Mouse (Mus musculus): ENCODE measurements around the gene Ehmt1.

Gene Ehmt1

DNA sequence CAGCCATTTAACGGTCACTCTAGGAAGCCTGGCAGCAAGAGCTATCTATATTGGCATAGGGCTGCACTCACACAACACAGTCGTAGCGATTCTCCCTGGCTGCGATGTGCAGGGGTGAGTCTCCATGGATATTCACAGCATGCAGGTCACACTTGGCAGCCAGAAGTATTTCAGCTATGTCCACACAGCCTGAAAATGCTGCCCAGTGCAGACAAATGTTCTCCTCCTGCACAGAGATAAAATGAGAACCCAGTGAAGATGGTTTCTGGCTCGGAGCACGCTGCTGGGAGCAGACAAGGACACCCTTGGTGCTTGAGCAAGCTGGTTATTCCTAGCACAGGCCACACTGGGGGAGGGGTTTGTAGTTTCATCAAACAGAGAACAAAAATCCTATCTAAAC lies 113.3 kb downstream of the Ehmt1 start:
- DNase-seq (ENCODE audit: low spot score in 2 of 2) = no peak

GRCm38 (mm10) chr2:24805621-24806020 lies 113.8 kb downstream of the Ehmt1 start:
- no peak for DNase-seq (ENCODE audit: low spot score in 2 of 2)

DNA sequence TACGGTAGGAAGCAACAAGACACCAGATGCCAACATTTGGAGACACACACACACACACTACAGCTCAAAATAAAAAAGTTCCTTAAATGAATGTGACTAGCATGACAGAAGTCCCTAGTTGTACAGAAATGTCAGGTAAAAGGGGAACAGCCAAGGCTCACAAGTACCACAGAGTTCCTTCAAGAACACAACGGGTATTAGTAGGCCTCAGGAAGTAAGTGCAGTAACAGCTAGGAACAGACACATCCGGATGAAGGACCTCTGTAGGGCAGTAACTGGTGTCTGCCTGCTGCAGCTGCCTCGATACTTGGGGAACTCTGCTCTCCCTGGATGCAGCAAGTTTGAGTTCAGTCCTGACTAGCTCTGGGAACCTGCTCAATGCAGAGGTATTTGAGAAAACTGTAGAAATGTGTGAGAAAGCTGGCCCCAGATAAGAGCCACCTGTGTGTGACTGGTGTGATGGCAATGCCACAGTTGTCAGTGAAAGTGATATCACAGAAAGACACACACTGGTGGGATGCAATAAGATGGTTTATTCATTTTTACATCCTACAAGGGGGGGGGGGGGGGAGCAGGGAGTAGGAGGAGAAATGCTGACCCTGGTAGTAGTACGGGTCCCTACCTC lies 122.5 kb downstream of the Ehmt1 start:
- no peak for DNase-seq (ENCODE audit: low spot score in 2 of 2)

DNA sequence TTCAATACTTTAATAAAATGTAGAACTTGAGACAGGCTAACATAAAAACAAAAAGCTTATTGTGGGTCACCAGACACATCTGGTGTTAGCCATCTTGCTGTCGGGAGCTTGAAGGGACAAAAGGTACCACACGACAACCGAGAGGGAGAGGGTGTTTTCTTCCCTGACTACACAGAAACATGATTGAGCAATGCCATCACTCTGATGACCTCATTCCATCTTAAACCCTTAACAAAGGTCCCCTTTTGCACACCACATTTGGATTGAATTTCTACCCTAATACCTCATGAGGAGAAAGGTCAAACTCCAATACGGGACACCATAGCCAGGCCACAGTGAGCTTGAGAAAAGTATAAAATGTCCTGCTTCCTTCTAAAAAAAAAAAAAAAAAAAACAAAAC lies 132.2 kb downstream of the Ehmt1 start:
- no peak for DNase-seq (ENCODE audit: low spot score in 2 of 2)

GRCm38 (mm10) chr2:24781253-24781652 lies 138.2 kb downstream of the Ehmt1 start:
- no peak for DNase-seq (ENCODE audit: low spot score in 2 of 2)

- DNase-seq (ENCODE audit: low spot score in 2 of 2) = no peak
These were observed 142.6 kb downstream of the Ehmt1 start for GRCm38 (mm10) chr2:24776831-24777230.

DNA sequence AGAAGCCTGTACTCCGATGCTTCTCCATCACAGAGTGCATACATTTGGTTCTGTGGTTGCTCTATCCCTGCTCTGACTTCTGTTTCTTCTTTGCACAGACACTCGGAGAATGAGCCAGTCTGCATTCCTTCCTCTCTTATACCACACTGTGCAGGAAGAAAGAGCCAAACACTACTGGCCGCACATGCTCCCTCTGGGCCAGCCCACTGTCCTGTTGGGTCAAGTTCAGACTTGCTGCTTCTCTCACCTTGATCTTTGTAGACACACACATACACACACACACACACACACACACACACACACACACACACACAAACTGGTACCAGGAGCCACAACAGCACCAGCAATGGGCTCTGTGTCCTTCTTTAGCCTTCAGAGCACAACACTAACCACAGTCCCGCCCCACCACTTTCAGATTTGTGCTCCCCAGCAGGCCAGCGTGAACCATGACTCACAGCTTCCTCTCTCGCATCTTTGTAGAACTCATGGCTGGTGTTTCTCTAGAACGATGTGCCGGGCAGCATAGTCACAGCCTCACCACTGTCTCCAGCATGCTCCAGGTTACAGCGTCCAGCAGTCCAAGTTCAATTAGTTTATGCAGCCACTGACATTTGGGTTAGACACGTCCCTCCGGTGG lies 143.3 kb downstream of the Ehmt1 start:
- DNase-seq (ENCODE audit: low spot score in 2 of 2) = no peak

- no peak for DNase-seq (ENCODE audit: low spot score in 2 of 2)
These were observed 144.6 kb downstream of the Ehmt1 start for GRCm38 (mm10) chr2:24774832-24775231.

DNA sequence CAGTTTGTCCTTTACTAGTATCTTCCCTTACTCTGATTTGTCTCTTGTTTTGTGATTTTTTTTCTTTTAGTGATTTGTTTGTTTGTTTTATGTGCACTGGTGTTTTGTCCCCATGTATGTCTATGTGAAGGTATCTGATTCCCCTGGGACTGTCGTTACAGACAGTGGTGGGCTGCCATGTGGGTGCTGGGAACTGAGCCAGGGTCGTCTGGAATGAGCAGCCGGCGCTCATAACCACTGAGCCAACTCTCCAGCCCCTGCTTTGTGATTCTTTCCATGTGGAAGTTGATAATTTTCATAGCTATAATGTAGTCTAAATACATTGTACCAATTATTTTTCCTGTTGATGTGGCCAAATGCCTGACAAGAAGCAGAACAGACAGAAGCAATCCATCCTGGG lies 148.6 kb downstream of the Ehmt1 start:
- no peak for DNase-seq (ENCODE audit: low spot score in 2 of 2)

- DNase-seq (ENCODE audit: low spot score in 2 of 2) = peak in 1 of 2 experiments; percentile 18
These were observed 156.3 kb downstream of the Ehmt1 start, which contains the start of gene Cacna1b for GRCm38 (mm10) chr2:24763115-24763557. TSS of gene Cacna1b (minus strand) at chr2:24763152.

GRCm38 (mm10) chr2:24762446-24762960 lies 156.9 kb downstream of the Ehmt1 start:
- no peak for DNase-seq (ENCODE audit: low spot score in 2 of 2)

- DNase-seq (ENCODE audit: low spot score in 2 of 2) = peak; percentile 15 to 44
These were observed 157.4 kb downstream of the Ehmt1 start for GRCm38 (mm10) chr2:24761923-24762445.

GRCm38 (mm10) chr2:24755276-24755675 lies 164.1 kb downstream of the Ehmt1 start:
- DNase-seq (ENCODE audit: low spot score in 2 of 2) = peak in 1 of 2 experiments; percentile 25

GRCm38 (mm10) chr2:24752599-24752998 lies 166.8 kb downstream of the Ehmt1 start:
- no peak for DNase-seq (ENCODE audit: low spot score in 2 of 2)

GRCm38 (mm10) chr2:24750051-24750450 lies 169.4 kb downstream of the Ehmt1 start:
- DNase-seq (ENCODE audit: low spot score in 2 of 2) = no peak

GRCm38 (mm10) chr2:24747878-24748277 lies 171.5 kb downstream of the Ehmt1 start:
- no peak for DNase-seq (ENCODE audit: low spot score in 2 of 2)
